ENCODE assay signal across 22 mouse cellular contexts in the genomic region with DNA sequence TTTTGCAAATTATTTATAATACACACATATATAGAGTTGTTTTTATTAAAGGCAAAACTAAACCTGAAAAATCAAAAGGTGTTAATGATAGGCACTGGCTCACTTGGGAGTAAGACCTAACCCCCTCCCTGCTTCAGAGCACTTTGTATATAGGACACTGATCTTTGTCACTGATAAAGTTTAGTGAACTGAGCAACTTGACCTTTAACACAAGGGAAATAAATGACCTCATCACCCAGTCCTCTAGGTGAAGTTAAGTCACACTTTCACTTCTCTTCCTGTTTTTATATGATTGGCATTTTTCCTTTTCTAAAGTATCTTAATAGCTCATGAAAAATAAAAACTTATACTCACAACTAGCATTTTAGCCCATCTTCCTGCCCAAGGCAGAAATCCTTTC. TPM values are rescaled to one million over a fixed set of nuclear protein-coding genes. Genes with fewer than 3 reads are reported as not detected.
A peak's percentile ranks its signal among the peaks of the same experiment; 100 is the strongest.
DNase-seq lines count a peak whose midpoint lies in the region; ATAC-seq and TF ChIP-seq lines count a peak whose summit lies in the region.
"Had no signal": no experiment of that assay in that cellular context is flagged by ENCODE, and none has a peak within 500 bp of the region (broad histone marks: within the 10 kb centered on the region; RNA-seq: fewer than 3 reads in every experiment).

No protein-coding gene starts in this region.

- no peak overlapping the region for H3K27ac ChIP-seq in liver, adult 2 months (replicated peaks; ENCODE audit: insufficient read depth, low read depth, low read length)
- no peak overlapping the region for H3K27ac ChIP-seq in liver, embryonic 11.5 days (ENCODE audit: low read depth, low read length)
- peak overlapping the region; percentile 16; the same call in 1 of the 2 replicates for H3K27ac ChIP-seq in liver, postnatal 0 days (ENCODE audit: low read depth)
- H3K27ac ChIP-seq in midbrain, embryonic 10.5 days (replicated peaks) = no peak overlapping the region
- H3K27ac ChIP-seq: embryonic facial prominence, embryonic 13.5 days; embryonic facial prominence, embryonic 15.5 days; forebrain, embryonic 10.5 days; forebrain, embryonic 12.5 days had no signal

- no peak overlapping the region for H3K4me2 ChIP-seq in liver, embryonic 11.5 days
- H3K4me2 ChIP-seq in liver, postnatal 0 days (ENCODE audit: low read depth, low read length) = no peak overlapping the region
- H3K4me2 ChIP-seq: embryonic facial prominence, embryonic 13.5 days; embryonic facial prominence, embryonic 15.5 days; forebrain, embryonic 12.5 days had no signal

- TF ChIP-seq POLR2A in liver, adult 2 months (IDR thresholded peaks at IDR 0.05; ENCODE audit: extremely low read depth, insufficient read depth, low read length) = no peak

- no peak overlapping the region for H3K4me3 ChIP-seq in liver, adult 2 months (ENCODE audit: insufficient read depth, low read depth, low read length)
- H3K4me3 ChIP-seq in liver, embryonic 11.5 days (ENCODE audit: low read depth, low read length) = no peak overlapping the region
- H3K4me3 ChIP-seq in liver, postnatal 0 days (ENCODE audit: low read depth, low read length) = no peak overlapping the region
- H3K4me3 ChIP-seq in midbrain, embryonic 10.5 days = no peak overlapping the region
- H3K4me3 ChIP-seq: embryonic facial prominence, embryonic 13.5 days; embryonic facial prominence, embryonic 15.5 days; erythroblast, embryonic 14.5 days; forebrain, embryonic 10.5 days; forebrain, embryonic 12.5 days had no signal

- peak; percentile 59 for DNase-seq in liver, adult 2 months (ENCODE audit: extremely low read depth, low read depth, low spot score)
- no peak for DNase-seq in liver, embryonic 11.5 days (ENCODE audit: low spot score)
- DNase-seq in liver, postnatal 0 days = no peak
- no peak for DNase-seq in liver
- DNase-seq in midbrain, embryonic 10.5 days (ENCODE audit: low spot score) = no peak
- DNase-seq: adrenal gland, adult 2 months; adrenal gland, postnatal 10 days; adrenal gland, postnatal 25 days; cerebellum, adult 11 months; cerebellum, adult 18-20 months; cerebellum, adult 8-10 months; cerebellum, adult 9-11 months; cerebellum, postnatal 14 days; cerebellum, postnatal 36 days; embryo, embryonic 11 days had no signal

- H3K27me3 ChIP-seq in liver, adult 2 months (ENCODE audit: control insufficient read depth, insufficient read depth, low read length) = no peaks in the 10 kb centered on the region
- H3K27me3 ChIP-seq in liver, embryonic 11.5 days (replicated peaks; ENCODE audit: control insufficient read depth, insufficient read depth, low read length) = no peaks in the 10 kb centered on the region
- H3K27me3 ChIP-seq in liver, postnatal 0 days (ENCODE audit: insufficient read depth, low read length) = no peaks in the 10 kb centered on the region
- H3K27me3 ChIP-seq in midbrain, embryonic 10.5 days (ENCODE audit: low read depth, poor library complexity, severe bottlenecking) = no peaks in the 10 kb centered on the region
- H3K27me3 ChIP-seq: embryonic facial prominence, embryonic 13.5 days; embryonic facial prominence, embryonic 15.5 days; forebrain, embryonic 12.5 days had no signal

- H3K79me2 ChIP-seq in liver, adult 2 months (ENCODE audit: control insufficient read depth, insufficient read depth, low read length) = no peaks in the 10 kb centered on the region

- peaks cover 42% of the 10 kb centered on the region for H3K36me3 ChIP-seq in liver, adult 2 months (ENCODE audit: control insufficient read depth, insufficient read depth, low read length)
- H3K36me3 ChIP-seq in liver, embryonic 11.5 days (ENCODE audit: control insufficient read depth, insufficient read depth, low read length) = peaks cover 33% of the 10 kb centered on the region
- peaks cover 43% of the 10 kb centered on the region for H3K36me3 ChIP-seq in liver, postnatal 0 days (replicated peaks; ENCODE audit: insufficient read depth, low read length)
- peaks cover 85% of the 10 kb centered on the region for H3K36me3 ChIP-seq in midbrain, embryonic 10.5 days

- ATAC-seq in liver, embryonic 11.5 days (replicated peaks; ENCODE audit: low FRiP score) = no peak
- peak; percentile 92 for ATAC-seq in liver, postnatal 0 days
- ATAC-seq: forebrain, embryonic 14.5 days; forebrain, embryonic 16.5 days had no signal

- no peaks in the 10 kb centered on the region for H3K9me3 ChIP-seq in liver, embryonic 11.5 days (ENCODE audit: control insufficient read depth, low read length)
- no peaks in the 10 kb centered on the region for H3K9me3 ChIP-seq in liver, postnatal 0 days (ENCODE audit: low read length)
- no peaks in the 10 kb centered on the region for H3K9me3 ChIP-seq in midbrain, embryonic 10.5 days (replicated peaks)
- H3K9me3 ChIP-seq: embryonic facial prominence, embryonic 13.5 days; embryonic facial prominence, embryonic 15.5 days; forebrain, embryonic 10.5 days; forebrain, embryonic 12.5 days had no signal

- TF ChIP-seq EP300 in liver, postnatal 0 days (IDR thresholded peaks at IDR 0.05; ENCODE audit: low read depth) = no peak

- TF ChIP-seq CTCF in liver, adult 2 months (IDR thresholded peaks at IDR 0.05; ENCODE audit: low read depth, low read length) = no peak
- TF ChIP-seq CTCF in liver, postnatal 0 days (IDR thresholded peaks at IDR 0.05; ENCODE audit: low read depth) = no peak

- H3K9ac ChIP-seq in liver, adult 2 months (ENCODE audit: low read depth, low read length) = no peak overlapping the region
- H3K9ac ChIP-seq in liver, embryonic 11.5 days (ENCODE audit: low read depth, low read length) = no peak overlapping the region
- H3K9ac ChIP-seq in liver, postnatal 0 days (replicated peaks) = no peak overlapping the region
- H3K9ac ChIP-seq: embryonic facial prominence, embryonic 13.5 days; embryonic facial prominence, embryonic 15.5 days; forebrain, embryonic 12.5 days had no signal

- no peaks in the 10 kb centered on the region for H3K4me1 ChIP-seq in liver, adult 2 months (ENCODE audit: control insufficient read depth, insufficient read depth, low read length)
- peaks cover 2% of the 10 kb centered on the region; the same call in 1 of the 2 replicates for H3K4me1 ChIP-seq in liver, embryonic 11.5 days (replicated peaks; ENCODE audit: control insufficient read depth, insufficient read depth, low read length)
- H3K4me1 ChIP-seq in liver, postnatal 0 days (ENCODE audit: insufficient read depth) = no peaks in the 10 kb centered on the region
- H3K4me1 ChIP-seq in midbrain, embryonic 10.5 days = peaks cover 4% of the 10 kb centered on the region
- H3K4me1 ChIP-seq: forebrain, embryonic 12.5 days had no signal

RNA-seq across cellular contexts. Expression of gene Ddx1, which starts 6.6 kb away (rescaled TPM):
- 34.8 and 50.5 TPM in 2 replicates for total RNA-seq in liver, adult 2 months (2014; rRNA removed)
- polyA plus RNA-seq in liver, adult 2 months (2012; rRNA removed) = 5.4 and 5.7 TPM in 2 replicates
- 158 and 196 TPM in 2 replicates for polyA plus RNA-seq in liver, embryonic 11.5 days (2014; fragmentation: Nextera tagmentation; extraction: Ambion mirVana)
- 46.5 and 48.0 TPM in 2 replicates for polyA plus RNA-seq in liver, postnatal 0 days (2015; fragmentation: Nextera tagmentation; extraction: Ambion mirVana)
- 194 and 202 TPM in 2 replicates for polyA plus RNA-seq in midbrain, embryonic 10.5 days (2016; fragmentation: Nextera tagmentation; extraction: Ambion mirVana)

RNA-seq across cellular contexts. Expression of gene Nbas, which starts 26.5 kb away (rescaled TPM):
- total RNA-seq in liver, adult 2 months (2014; rRNA removed) = 21.8 and 24.9 TPM in 2 replicates
- 8.7 and 10.7 TPM in 2 replicates for polyA plus RNA-seq in liver, adult 2 months (2012; rRNA removed)
- 13.3 and 13.6 TPM in 2 replicates for polyA plus RNA-seq in liver, embryonic 11.5 days (2014; fragmentation: Nextera tagmentation; extraction: Ambion mirVana)
- polyA plus RNA-seq in liver, postnatal 0 days (2015; fragmentation: Nextera tagmentation; extraction: Ambion mirVana) = 2.4 and 2.6 TPM in 2 replicates
- polyA plus RNA-seq in midbrain, embryonic 10.5 days (2016; fragmentation: Nextera tagmentation; extraction: Ambion mirVana) = 13.3 and 14.9 TPM in 2 replicates
